Mouse (Mus musculus): Measurements from ENCODE around the gene Rps21.
"Not testable (repeated sequence)": the region's sequence is repeated elsewhere in the genome, so short reads cannot be mapped to it uniquely, and the experiment has no call there.

Gene Rps21

DNA sequence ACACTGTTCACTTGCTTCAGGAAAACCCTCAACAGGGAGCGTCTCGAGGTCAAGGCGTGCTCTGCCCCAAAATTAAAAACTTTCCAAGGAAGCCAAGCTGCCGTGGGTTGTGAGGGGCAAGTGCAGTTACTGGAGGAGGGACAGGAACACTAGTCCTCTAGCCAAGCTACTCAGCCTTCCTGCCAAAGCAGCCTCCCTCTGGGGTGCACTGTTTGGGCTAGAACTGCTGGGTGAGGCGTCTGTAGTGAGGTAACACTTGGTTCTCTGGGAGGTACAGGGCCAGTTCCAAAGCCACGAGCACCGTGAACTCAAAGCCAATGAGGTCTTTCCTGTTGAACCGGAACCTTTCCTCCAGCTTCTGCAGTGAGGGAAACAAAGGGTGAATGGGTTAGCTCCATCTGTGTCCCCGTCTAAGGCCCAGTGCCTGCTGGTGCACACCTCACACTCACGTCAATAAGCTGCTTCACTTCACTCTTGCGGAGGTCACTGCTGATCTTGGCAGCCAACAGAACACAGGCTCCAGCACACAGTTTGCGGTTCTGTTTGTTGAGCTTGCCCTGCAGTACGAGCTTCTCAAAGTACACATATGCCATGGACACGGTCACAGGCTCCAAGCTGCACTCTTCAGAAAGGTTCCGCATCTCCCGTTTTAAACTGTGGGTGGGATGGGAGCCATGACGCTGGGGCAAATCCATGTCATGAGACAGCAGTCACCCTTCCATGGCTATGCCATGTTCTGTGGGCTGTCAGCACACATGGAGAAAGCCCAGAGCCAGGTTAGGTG lies 2.8 kb downstream of the Rps21 start:
- DNase-seq (ENCODE audit: low spot score) = not testable (repeated sequence)

DNA sequence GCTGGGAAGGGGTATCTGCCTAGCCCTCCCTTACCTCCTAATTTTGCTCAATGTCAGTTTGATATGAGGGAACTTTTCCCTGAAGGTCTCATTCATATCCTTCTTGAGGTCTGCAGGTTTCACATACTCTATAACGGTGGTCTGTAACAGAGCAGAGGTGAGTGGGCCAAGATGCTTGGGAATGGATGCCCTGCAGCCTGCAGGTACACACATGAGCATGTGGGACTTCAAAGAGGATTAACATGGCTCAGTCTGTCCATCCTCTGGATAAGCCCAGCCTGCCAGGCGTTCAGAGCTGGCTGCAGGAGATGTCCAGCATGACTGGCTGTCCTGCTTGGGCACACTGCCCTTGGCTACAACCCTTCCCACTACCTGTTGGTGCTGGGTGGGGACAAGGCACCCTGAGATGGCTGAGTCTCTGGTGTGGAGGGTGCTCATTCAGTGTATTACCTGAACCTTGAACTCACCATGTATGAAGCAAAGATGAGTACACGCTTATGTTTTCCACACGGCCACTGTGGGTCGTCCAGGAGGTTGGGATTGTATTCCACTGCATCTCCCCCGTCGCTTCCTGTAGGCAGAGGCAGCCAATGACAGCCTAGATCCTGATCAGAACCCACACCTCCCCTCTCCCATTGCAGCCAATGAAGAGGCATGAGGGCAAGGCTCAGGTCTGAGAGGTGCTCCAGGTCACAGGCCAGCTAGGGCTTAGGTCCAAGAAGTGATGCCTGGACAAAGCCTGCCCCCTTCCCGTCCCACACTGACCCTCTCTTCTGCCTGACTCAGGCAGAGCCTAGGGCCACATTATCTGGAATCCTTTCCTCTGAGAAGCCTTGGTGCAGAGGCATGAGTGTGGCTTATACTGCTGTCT lies 3.7 kb downstream of the Rps21 start:
- no peak for DNase-seq (ENCODE audit: low spot score)

DNA sequence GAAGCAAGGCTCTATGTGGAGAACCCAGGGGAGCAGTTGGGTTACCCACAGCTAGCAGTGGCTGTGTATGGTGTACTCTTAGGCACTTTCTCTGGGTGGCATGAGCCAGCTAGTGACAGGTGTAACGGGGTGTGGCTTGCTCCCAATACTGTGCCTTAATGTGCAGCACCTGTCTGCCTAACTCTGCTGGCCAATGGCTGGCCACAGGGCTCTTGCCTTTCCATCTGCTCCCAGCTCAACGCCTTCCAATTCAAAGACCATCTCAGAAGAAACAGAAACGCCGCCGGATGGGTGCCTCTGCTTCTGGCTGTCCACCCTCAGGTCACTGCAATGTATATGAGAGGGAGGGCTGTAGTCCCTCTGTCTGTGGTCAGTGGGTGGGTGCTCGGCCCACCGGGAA lies 4.7 kb downstream of the Rps21 start:
- no peak for DNase-seq (ENCODE audit: low spot score)

DNA sequence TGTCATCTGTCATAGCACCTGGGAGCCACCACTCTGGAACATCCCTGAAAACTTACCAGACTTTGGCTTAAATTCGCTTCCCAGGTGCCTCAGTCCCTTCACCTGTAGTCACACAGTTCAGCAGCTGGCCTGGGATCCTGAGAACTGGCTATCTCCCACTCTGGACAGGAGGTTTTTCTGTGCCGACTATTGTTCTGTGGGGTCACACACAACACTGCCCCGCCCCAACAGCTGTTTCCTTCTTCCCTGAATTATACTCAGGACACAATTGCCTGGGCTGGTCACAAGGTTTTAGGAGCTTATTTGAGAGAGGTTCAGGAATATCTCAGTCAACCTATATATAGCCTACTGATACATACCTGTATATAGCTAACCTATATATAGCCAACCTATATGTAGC lies 5.3 kb downstream of the Rps21 start:
- no peak for DNase-seq (ENCODE audit: low spot score)

DNA sequence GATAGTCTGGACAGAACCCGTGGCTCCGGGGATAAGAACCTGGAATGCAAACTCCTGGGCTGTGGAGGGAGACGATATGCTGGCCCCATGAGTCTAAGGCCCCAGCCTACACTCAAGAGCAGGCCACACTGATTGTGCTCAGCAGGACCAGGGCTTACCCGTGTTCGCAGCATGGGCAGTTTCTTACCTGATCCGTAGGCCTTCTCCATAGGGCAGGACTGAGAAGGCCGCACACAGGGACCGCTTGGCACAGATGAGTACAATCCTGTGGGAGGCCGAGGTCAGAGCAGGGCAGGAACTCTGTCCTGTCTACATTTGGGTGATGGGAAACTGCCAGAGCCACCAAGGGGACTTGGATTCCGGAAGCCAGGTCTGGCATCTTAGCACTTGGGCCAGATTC lies 5.7 kb downstream of the Rps21 start:
- no peak for DNase-seq (ENCODE audit: low spot score)

DNA sequence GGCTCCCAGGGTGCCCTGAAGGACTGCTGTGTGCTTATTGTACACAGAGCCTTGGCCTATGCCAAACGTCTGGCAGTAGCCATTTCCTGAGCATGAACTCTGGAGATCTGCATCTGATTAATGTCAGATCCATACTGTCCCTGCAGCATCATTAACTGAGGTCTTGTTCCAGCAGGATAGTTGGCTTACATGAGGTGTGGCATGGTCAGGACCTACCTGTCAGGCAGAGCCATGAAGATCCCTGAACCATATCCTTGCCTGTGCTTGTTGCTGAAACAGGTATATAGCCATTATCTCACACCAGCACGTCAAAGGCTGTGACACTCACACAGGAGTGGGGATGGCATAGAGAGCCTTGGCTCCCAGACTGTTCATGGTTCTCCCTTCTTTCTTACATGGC lies 10.8 kb downstream of the Rps21 start:
- DNase-seq (ENCODE audit: low spot score) = no peak

DNA sequence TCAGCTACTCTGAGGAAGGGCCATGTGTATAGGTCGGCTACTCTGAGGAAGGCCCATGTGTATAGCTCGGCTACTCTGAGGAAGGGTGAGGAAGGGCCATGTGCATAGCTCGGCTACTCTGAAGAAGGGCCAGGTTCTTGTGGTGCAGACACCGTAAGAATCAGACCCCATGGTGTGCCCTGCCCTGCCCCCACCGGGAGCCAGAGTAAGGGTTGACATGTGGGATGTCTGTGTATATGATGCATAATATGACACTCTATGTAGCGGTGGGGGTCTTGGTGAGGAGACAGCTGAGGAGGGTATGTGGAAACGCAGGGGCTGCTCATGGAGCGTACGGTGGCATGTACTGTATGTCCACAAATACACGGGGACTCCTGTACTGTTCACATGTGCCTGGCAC lies 12.2 kb downstream of the Rps21 start:
- DNase-seq (ENCODE audit: low spot score) = no peak

DNA sequence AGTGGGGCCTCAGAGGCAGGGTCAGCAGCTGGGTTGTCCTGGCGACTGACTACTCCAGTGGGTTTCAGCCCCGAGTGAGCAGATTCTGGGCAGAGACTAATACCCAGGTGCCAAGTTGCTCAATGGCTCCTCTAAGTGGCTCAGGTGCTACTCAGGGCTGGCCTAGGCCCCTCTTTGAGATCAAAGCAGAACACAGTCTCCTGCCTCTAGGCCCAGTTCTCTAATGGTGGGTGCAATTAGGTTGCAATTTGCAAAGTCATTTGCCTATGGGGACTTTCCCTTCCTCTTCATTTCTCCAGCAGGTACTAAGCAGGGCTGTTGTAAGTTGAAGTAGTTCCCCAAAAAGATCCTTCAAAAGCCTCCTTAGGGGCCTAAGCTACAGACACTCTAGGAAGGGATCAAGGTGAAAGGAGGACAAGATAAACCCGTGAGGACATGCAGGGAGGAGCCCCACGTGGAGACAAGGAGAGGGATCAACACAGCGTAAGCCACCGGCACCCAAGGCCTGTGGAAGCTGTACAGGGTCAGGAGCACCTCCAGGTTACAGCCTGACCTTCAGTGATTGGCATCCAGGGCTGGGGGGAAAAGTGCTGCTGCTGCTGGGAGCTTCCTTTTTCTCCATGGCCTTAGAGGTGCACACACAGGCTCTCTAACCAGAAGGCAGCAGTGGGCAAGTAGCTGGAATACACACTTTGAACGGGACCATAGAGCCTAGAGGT lies 13.5 kb downstream of the Rps21 start:
- DNase-seq (ENCODE audit: low spot score) = no peak

DNA sequence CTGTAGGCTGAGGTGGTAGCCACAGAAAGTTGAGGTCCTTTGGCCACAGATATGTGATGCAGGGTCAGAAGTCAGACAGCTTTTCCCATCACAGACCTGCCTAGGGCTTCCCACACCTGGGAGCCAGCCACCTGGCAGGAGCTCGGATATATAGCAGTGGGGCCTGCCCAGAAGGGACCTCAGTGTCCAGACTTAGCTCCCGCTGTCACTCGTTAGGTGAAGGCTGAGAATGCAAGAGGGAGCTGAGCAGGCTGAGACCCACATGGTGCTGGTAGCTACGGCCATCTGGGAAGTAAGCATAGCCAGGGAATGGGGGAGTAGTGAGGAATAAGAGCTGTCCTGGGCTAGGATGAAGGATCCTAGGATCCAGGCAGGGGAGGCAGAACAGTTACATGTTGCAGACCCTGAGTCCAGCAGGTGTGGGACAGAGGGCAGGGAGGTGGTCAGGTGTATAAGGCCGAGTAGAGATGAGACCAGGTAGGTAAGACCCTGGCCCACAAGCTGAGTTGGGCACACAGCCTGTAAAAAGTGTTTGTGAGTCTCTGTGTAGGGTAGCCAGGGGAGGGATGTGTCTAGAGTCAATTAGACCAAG lies 14.7 kb downstream of the Rps21 start:
- no peak for DNase-seq (ENCODE audit: low spot score)

DNA sequence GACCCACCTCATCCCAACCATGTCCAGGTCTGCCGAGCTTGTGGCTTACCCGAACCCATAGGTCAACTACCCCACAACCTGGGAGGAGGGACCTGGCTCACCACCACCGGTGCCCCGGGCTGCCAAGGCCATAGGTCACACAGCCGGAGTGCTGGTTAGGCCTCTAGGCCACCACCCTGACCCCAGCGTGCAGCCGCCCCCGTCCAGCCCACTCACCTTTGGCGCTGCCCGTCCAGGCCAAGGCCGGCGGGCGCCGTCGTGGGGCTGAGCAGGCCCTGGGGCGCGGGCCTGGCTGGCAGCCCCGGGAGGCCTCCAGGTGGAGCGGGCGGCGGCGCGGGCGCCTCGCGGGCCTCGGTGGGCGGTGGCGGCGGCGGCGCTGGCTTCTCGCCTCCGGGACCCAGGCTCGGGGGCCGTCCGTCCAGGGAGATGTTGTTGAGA lies 15.7 kb downstream of the Rps21 start:
- no peak for DNase-seq (ENCODE audit: low spot score)

DNA sequence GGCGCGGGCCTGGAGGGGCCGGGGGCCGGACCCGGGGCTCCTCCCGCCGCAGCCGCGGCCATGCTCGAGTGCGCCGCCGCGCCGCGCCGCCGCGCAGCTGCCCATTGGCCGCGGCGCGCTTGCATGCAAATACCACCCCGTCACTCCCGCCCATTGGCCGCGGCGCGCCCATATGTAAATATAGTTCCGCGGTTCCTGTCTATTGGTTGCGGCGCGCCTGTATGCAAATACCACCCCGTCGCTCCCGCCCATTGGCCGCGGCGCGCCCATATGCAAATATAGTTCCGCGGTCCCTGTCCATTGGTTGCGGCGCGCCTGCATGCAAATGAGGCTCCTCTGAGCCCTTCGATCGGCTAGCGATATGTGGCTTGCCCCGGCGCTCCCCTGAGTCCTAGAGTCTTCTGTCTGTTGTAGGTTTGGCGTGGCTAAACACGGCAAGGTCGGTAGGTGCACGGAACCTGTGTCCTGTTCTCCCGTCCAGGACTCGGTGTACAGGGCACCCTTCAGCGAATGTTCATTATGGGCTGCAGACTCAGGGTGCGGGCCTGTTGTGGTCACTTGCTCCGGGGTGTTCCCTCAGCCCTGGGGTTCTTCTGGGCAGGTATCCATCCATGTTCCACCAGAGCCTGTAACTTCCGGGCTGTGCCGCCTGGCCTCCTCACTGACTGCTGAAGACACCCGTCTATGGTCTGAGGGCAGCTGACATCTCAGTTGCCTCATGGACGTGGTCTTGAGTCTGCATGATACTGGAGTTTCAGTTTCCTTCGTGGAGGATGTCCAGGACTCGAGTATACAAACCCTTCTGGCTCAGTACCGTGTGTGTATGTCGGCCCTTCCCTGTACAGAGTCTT lies 16.4 kb downstream of the Rps21 start, which contains the start of gene Cables2:
Cables2 (minus strand) TSS at position 103 of the 851 bp plus-strand sequence.
- peak; percentile 97 for DNase-seq (ENCODE audit: low spot score)

DNA sequence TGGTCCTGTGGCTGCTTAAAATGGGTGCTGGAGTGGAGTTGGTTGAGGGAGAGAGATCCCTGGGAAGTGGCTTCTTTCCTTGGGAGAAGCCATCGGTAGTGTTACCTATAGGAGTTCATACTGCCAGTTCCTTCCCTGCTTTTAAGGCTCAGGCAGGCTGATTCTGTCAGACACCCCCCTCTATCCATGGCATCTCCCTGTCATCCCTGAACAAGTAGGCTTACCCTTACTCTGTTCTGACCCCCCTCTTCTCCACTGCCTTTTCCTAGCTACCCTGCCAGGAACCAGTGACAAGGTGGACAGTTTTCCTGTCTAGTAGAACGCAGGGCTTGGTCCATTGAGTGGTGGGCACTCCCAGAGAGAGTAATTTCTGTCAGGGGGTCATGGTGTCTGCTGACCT lies 17.3 kb downstream of the Rps21 start:
- no peak for DNase-seq (ENCODE audit: low spot score)

DNA sequence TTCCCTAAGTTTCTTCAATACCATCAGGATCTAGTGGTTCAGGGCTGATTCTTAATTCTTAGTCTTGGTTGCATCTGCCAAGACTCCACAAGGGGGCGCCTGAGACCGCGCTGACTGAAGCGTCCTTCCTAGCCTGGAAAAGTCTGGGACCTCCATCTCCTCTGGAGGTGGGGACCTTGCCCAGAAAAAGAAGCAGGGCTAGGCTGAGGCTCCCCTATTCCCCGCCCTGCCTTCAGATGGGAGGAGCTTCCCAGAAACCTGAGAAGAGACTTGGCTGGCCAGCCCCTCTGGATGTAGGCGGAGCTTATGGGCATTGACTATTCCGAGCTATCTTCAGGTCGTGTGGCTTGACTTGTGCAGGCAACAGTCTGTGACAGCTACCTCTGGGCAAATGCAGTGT lies 18.7 kb downstream of the Rps21 start:
- DNase-seq (ENCODE audit: low spot score) = peak; percentile 94

DNA sequence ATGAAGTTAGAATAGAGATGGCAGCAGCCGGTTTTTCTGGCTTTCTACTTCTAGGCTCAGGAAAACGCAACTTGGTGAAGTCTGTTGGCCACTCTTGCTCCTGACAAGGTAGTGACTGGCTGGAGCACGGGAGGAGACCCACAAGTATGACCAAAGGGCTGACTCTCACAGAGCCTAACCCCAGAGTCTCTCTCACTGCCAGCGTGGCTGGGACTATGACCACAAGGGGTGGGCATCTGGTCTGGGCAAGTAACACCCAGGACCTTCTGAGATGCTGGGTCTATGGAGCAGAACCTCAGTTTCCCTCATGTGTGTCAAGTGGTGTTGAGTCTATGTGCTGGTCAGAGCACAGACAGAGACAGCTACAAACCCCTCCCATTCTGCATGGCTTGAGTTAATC lies 19.2 kb downstream of the Rps21 start:
- no peak for DNase-seq (ENCODE audit: low spot score)

DNA sequence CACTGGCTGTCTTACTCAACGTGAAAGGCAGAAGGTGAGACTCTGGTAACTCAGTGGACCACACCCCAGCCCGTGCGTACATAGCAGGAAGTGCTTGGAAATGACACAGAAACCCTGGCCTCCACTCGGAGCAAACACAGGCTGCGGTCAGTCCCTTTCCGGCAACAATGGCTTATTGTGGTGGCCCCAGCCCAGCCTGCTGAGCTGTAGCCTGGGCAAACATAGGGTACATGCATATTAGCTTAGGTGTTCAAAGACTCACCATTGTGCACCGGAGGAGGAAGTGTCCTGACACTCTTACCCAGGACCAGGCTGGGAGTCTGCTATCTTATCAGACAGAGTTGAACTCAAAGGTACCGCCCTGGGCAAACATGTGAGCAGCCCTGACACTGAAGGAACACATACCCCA lies 19.7 kb downstream of the Rps21 start:
- no peak for DNase-seq (ENCODE audit: low spot score)

DNA sequence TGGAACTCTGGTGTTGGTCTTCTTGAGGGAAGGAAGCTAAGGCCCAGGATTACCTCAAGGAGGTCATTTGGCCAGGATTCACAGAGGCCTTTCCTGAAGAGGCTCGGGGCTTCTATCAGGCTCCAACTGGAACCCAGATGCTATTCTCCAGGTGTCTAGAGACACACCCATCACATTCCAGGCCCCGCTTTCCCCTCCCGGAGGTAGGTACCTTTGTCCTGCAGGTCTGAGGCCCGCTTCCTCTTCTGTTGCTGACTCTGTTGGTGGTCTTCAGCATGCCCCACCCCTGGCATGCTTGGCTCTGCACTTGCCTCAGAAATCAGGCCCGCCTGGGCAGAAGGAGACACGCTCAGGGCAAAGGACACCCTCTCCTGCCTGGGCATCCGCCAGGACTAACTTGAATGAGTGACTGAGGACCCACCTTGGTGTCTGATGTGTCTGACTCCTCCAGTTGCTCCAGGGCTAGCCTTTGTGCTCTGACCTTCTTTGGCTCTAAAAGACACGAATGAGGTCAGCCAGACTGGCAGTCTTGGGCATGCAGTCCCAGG lies 20.7 kb downstream of the Rps21 start:
- DNase-seq (ENCODE audit: low spot score) = no peak

DNA sequence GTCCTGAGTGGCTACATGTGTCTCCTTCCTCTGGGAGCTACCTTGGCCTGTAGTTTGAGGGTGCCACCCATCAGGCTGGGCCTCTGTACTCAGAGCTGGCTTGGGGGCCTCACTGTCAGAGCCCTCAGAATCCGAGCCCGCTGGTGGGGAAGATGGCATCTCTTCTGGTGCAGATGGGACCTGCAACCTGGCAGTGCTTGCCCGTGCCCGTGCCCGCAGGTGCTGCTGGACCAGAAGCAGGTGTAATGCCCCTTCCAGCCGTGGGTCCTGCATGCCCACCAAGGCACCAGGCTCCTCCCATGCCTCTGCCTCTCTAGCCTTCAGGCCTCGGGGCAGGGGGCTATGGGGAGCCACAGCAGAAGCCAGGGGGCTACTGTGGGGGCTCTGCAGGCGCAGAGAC lies 22.1 kb downstream of the Rps21 start:
- no peak for DNase-seq (ENCODE audit: low spot score)

DNA sequence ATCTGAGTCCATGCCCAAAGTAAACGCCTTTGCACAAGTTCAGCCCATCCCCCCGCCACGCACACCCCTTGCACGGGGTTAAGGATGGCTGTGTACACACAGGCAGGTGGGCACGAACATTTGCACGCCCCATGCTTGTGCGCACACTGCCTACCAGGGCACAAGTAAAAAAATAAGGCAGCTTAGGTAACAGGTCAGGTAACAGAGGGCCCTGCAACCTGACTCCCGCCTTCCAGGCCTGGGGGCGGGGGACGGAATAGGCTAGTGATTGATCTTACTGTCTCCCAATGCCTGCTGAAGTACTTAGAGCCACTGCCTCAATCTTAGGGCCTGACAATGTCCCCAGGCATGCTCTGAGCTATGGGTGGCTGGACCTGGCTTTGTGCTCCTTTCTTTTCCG lies 31.8 kb downstream of the Rps21 start:
- no peak for DNase-seq (ENCODE audit: low spot score)

DNA sequence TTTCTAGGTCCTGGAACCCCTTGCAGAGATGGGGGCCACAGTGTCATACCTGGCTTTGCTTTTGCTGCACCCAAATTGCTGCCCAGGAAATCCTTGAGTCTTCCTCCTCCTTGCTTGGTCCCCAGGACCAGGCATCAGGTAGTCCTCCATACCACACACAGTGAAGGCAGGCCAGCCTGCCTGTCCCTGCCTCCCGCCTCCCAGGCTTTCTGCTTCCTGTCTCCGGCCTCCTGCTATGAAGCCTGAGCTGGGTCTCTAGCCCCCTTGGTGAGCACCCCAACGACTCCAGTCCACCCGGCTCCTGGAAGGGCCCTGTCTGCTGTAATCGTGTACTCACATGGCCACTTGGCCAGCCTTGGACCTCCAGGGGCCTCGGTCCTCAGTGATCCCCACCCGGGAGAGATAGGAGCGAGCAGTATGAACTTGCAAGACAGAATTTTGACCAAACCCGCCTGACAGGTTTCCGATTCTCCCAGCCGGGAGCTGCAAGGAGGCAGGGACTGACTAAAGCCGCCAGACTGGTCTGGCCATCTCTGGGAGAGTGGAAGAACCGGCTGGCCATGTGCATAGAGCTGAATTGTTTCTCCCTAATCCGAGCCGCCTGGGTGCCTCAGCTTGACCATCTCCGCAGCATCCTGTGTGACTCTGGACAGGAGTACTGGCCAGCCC lies 32.4 kb downstream of the Rps21 start, which contains the start of gene Rbbp8nl:
Rbbp8nl (minus strand) TSS at position 440 of the 669 bp plus-strand sequence.
- DNase-seq (ENCODE audit: low spot score) = no peak

DNA sequence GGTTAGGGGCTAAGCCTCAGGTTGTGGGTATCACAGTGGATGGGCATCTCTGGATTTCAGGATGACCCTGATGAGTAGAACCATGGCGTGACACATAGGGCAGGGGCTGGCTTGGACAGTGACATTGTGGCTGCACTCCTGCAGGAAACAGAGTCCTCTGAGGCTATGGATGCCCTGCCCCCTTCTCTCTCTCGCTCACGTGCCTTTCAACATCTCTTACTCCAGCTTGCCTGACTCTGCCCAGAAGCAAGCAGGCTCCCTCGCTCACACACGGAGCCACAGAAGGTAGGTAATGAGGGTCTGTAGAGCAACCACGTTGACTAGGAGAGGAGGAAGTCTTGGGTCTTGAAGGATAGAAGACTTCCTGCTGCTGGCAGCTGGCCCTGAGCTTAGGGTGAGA lies 33.3 kb downstream of the Rps21 start:
- no peak for DNase-seq (ENCODE audit: low spot score)

Data from retina, embryonic 14.5 days (tissue).